Mouse (Mus musculus) heart, postnatal 0 days (tissue): ENCODE measurements around the gene Stfa3. TPM values are rescaled to one million over a fixed set of nuclear protein-coding genes. Genes with fewer than 3 reads are reported as not detected.

Experiments used
- ATAC-seq: fragments of 200-750 bp; cut with Nextera tagmentation; 2 replicates; pipeline ENCODE4 v1.8.0; 2017; ENCODE audit warnings: low read depth, moderate number of reproducible peaks, moderate library complexity; ENCODE audit not compliant: insufficient read depth
- DNase-seq: peaks from one replicate; pipeline ENCODE4 v3.0.0-alpha.2; 2016; ENCODE audit warnings: low spot score
- H3K27ac ChIP-seq: fragments of 300-500 bp; sonication (generic); 2 replicates; pipeline ENCODE4 v1.5.1; 2014; ENCODE audit warnings: low read depth, mild to moderate bottlenecking
- H3K27me3 ChIP-seq: fragments of 300-500 bp; sonication (generic); 2 replicates; pipeline ENCODE4 v1.6.1; 2014; ENCODE audit warnings: low read length, mixed read lengths; ENCODE audit not compliant: control insufficient read depth, insufficient read depth
- H3K36me3 ChIP-seq: fragments of 300-500 bp; sonication (generic); replicated peaks from 2 replicates; pipeline ENCODE4 v1.6.1; 2014; ENCODE audit warnings: low read length, mixed read lengths; ENCODE audit not compliant: control insufficient read depth, insufficient read depth
- H3K4me1 ChIP-seq: fragments of 300-500 bp; sonication (generic); 2 replicates; pipeline ENCODE4 v1.6.1; 2014; ENCODE audit warnings: antibody characterized with exemption; ENCODE audit not compliant: control insufficient read depth, insufficient read depth
- H3K4me2 ChIP-seq: fragments of 300-500 bp; sonication (generic); 2 replicates; pipeline ENCODE4 v1.6.1; 2014; ENCODE audit warnings: low read depth, mild to moderate bottlenecking, low read length, moderate library complexity
- H3K4me3 ChIP-seq: fragments of 300-500 bp; sonication (generic); 2 replicates; pipeline ENCODE4 v1.5.1; 2014; ENCODE audit warnings: low read depth, low read length
- H3K9ac ChIP-seq: fragments of 300-500 bp; sonication (generic); replicated peaks from 2 replicates; pipeline ENCODE4 v1.6.1; 2014; ENCODE audit warnings: low read depth, low read length, mixed read lengths
- H3K9me3 ChIP-seq: fragments of 300-500 bp; sonication (generic); replicated peaks from 2 replicates; pipeline ENCODE4 v1.6.1; 2016; ENCODE audit warnings: low read length; ENCODE audit not compliant: control insufficient read depth
- CTCF ChIP-seq: IDR thresholded peaks from 2 replicates; pipeline ENCODE4 v1.5.1; 2016; ENCODE audit warnings: antibody characterized with exemption, control low read depth, low read depth
- EP300 ChIP-seq: IDR thresholded peaks from 2 replicates; pipeline ENCODE4 v1.6.1; 2016; ENCODE audit warnings: antibody characterized with exemption, low read depth
- WGBS: fragments of 180-500 bp; shearing (Covaris S2); extraction: QIAGEN DNeasy Blood & Tissue Kit; methylation state at CpG from one replicate; pipeline ENCODE4 v1.1.7; 2014; 5-methylcytosine and 5-hydroxymethylcytosine counted together
- polyA plus RNA-seq: library from polyadenylated mRNA; unstranded; fragments of >200 nt; fragmentation: Nextera tagmentation; extraction: Ambion mirVana; gene quantifications from 2 replicates; pipeline ENCODE4 v1.2.1, GENCODE M21; 2015
- total RNA-seq: library from RNA; depleted of rRNA; stranded (reverse); fragments of >200 nt; gene quantifications from 2 replicates; pipeline ENCODE4 v1.2.3, GENCODE M21; 2014; ENCODE audit warnings: low replicate concordance

Stfa3 gene
- total and polyA plus RNA-seq, 2 experiments from 2014 or later, result 1.4 TPM; not detected in 1

- Histone ChIP-seq H3K9ac (no peak overlapping the region), H3K4me1 (no peaks in the 10 kb centered on the region), H3K4me3 (no peak overlapping the region), H3K36me3 (no peaks in the 10 kb centered on the region), H3K27ac (no peak overlapping the region), H3K9me3 (no peaks in the 10 kb centered on the region), H3K27me3 (no peaks in the 10 kb centered on the region), H3K4me2 (no peak overlapping the region)
- DNase-seq (peak; percentile 10), ATAC-seq (no peak)
- TF ChIP-seq EP300 (no peak), CTCF (peak; percentile 81)
- WGBS, result 42% methylated on average over 17 of the region's 17 CpGs
Observed at GRCm38 (mm10) chr16:36473217-36474216, 18.3 kb upstream of the Stfa3 start.

DNA sequence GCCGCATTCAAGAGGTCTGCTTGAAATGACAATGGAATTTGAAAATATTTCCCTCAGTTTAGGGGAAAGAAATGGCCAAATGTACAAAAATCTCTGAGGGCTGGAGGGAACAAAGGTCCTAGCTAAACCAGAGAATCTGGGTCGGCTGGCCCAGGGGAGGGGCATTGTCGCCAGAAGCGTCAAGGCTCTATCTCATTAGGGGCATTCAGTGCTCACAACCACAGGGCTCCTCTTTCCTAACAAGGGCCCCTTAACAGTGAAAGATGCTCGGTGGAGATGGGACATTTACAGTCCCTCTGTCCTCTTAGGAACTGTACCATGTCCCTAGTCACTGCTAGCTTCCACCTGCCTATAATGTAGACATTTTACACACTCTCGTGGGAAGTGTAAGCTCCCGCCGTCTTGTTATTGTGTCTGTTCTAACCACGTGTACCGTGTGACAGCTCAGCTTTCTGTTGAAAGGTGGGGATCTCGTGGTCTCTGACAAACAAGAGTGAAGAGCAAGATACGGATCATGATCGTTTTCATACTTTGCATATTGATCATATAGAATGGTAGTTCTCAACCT is 16.0 kb upstream of the Stfa3 start:
- no peak overlapping the region for H3K9ac ChIP-seq
- H3K4me1 ChIP-seq, result no peaks in the 10 kb centered on the region
- H3K36me3 ChIP-seq, result no peaks in the 10 kb centered on the region
- no peak overlapping the region for H3K27ac ChIP-seq
- DNase-seq (no peak), ATAC-seq (no peak)
- WGBS, result 56% methylated on average over 13 of the region's 13 CpGs
- no peak overlapping the region for H3K4me3 ChIP-seq
- TF ChIP-seq EP300 (no peak), CTCF (no peak)
- H3K4me2 ChIP-seq, result no peak overlapping the region
- no peaks in the 10 kb centered on the region for H3K9me3 ChIP-seq
- no peaks in the 10 kb centered on the region for H3K27me3 ChIP-seq

DNA sequence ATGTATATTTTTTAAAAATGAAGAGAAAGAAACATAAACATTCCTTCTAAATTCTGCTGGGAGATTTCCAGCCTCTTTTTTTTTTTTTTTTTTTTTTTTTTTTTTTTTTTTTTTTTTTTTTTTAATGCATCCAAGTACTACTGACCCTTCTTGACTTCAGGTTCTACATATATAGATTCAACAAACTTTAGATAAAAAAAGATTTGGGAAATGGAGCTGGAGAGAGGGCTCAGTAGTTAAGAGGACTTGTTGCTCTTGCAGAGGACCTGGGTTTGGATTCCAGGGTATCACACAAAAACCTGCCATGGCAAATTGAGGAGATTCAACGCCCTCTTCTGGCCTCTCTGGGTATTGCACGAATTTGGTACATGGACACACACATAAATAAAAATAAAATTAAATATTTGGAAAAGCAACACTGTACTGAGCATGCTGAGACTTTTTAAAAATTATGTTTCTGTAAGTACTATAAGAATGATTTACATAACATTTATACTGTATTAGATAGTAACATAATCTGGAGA is 14.8 kb upstream of the Stfa3 start:
- WGBS, result 7% methylated on average over 2 of the region's 2 CpGs

GRCm38 (mm10) chr16:36469367-36469766 is 14.2 kb upstream of the Stfa3 start:
- ATAC-seq (no peak), DNase-seq (no peak)
- no peaks in the 10 kb centered on the region for H3K4me1 ChIP-seq
- no peak overlapping the region for H3K27ac ChIP-seq
- TF ChIP-seq CTCF (no peak), EP300 (no peak)
- no peak overlapping the region for H3K4me3 ChIP-seq
- H3K9ac ChIP-seq, result no peak overlapping the region
- H3K27me3 ChIP-seq, result no peaks in the 10 kb centered on the region
- whole genome bisulfite sequencing, result 71% methylated on average over 9 of the region's 9 CpGs
- no peak overlapping the region for H3K4me2 ChIP-seq
- no peaks in the 10 kb centered on the region for H3K9me3 ChIP-seq
- no peaks in the 10 kb centered on the region for H3K36me3 ChIP-seq

More for the DNA sequence above, 14.8 kb upstream of the Stfa3 start:
- TF ChIP-seq EP300, result no peak
- peak; percentile 32 for TF ChIP-seq CTCF
- no peak overlapping the region for H3K27ac ChIP-seq
- H3K4me2 ChIP-seq, result no peak overlapping the region
- ATAC-seq, result no peak
- no peaks in the 10 kb centered on the region for H3K9me3 ChIP-seq
- H3K9ac ChIP-seq, result no peak overlapping the region
- no peak overlapping the region for H3K4me3 ChIP-seq
- no peaks in the 10 kb centered on the region for H3K27me3 ChIP-seq
- H3K4me1 ChIP-seq, result no peaks in the 10 kb centered on the region
- H3K36me3 ChIP-seq, result no peaks in the 10 kb centered on the region
- DNase-seq, result no peak

GRCm38 (mm10) chr16:36468862-36469261 is 13.7 kb upstream of the Stfa3 start:
- Histone ChIP-seq H3K9ac (no peak overlapping the region), H3K4me1 (no peaks in the 10 kb centered on the region), H3K27me3 (no peaks in the 10 kb centered on the region), H3K9me3 (no peaks in the 10 kb centered on the region), H3K27ac (no peak overlapping the region), H3K36me3 (no peaks in the 10 kb centered on the region), H3K4me3 (no peak overlapping the region), H3K4me2 (no peak overlapping the region)
- ATAC-seq (no peak), DNase-seq (no peak)
- TF ChIP-seq EP300, result no peak
- peak; percentile 16 for TF ChIP-seq CTCF
- 76% methylated on average over 4 of the region's 4 CpGs for WGBS
